Comparison of ENCODE assay signal across 12 mouse cellular contexts in genomic region chr12:16504244-16504643, GRCm38 (mm10).
A peak's percentile ranks its signal among the peaks of the same experiment; 100 is the strongest.
DNase-seq lines count a peak whose midpoint lies in the region; ATAC-seq and TF ChIP-seq lines count a peak whose summit lies in the region.
"Had no signal": no experiment of that assay in that cellular context is flagged by ENCODE, and none has a peak within 500 bp of the region (broad histone marks: within the 10 kb centered on the region; RNA-seq: fewer than 3 reads in every experiment).

No protein-coding gene starts in this region.

- WGBS in forebrain, embryonic 11.5 days: 81% methylated on average over 3 of the region's 3 CpGs
- 83% methylated on average over 3 of the region's 3 CpGs for WGBS in limb, embryonic 10.5 days

- TF ChIP-seq CTCF in layer of hippocampus, adult 2 months (conservative IDR thresholded peaks at IDR 0.05): peak; percentile 55
- peak; percentile 65 for TF ChIP-seq CTCF in ES-Bruce4 (IDR thresholded peaks at IDR 0.05; ENCODE audit: low read depth, low read length)
- TF ChIP-seq CTCF in cortical plate, adult 2 months (IDR thresholded peaks at IDR 0.05; ENCODE audit: extremely low read depth, insufficient read depth, low read length): peak; percentile 5; the same call in 1 of the 2 replicates

- no peak overlapping the region for H3K4me3 ChIP-seq in layer of hippocampus, adult 2 months
- H3K4me3 ChIP-seq in ES-Bruce4 (ENCODE audit: low read depth, low read length): no peak overlapping the region
- no peak overlapping the region for H3K4me3 ChIP-seq in cortical plate, adult 2 months (ENCODE audit: insufficient read depth, low read length)
- H3K4me3 ChIP-seq in forebrain, embryonic 11.5 days (ENCODE audit: low read depth, low read length): no peak overlapping the region
- H3K4me3 ChIP-seq in limb, embryonic 10.5 days: no peak overlapping the region
- H3K4me3 ChIP-seq: liver, embryonic 13.5 days had no signal

- no peak overlapping the region for H3K9ac ChIP-seq in ES-Bruce4 (ENCODE audit: low read depth, poor library complexity, severe bottlenecking)
- no peak overlapping the region for H3K9ac ChIP-seq in forebrain, embryonic 11.5 days (ENCODE audit: low read length)
- H3K9ac ChIP-seq: liver, embryonic 13.5 days had no signal

- peaks cover 1% of the 10 kb centered on the region for H3K4me1 ChIP-seq in ES-Bruce4 (ENCODE audit: control insufficient read depth, insufficient read depth, low read length)
- no peaks in the 10 kb centered on the region for H3K4me1 ChIP-seq in cortical plate, adult 2 months (ENCODE audit: control insufficient read depth, insufficient read depth, low read length)
- no peaks in the 10 kb centered on the region for H3K4me1 ChIP-seq in forebrain, embryonic 11.5 days (replicated peaks; ENCODE audit: control insufficient read depth, insufficient read depth, low read length)
- H3K4me1 ChIP-seq in limb, embryonic 10.5 days: peaks cover 3% of the 10 kb centered on the region
- H3K4me1 ChIP-seq: liver, embryonic 13.5 days had no signal

- H3K36me3 ChIP-seq in ES-Bruce4 (ENCODE audit: control insufficient read depth, insufficient read depth, low read length, poor library complexity, severe bottlenecking): no peaks in the 10 kb centered on the region
- no peaks in the 10 kb centered on the region for H3K36me3 ChIP-seq in forebrain, embryonic 11.5 days (ENCODE audit: control insufficient read depth, insufficient read depth, low read length)
- no peaks in the 10 kb centered on the region for H3K36me3 ChIP-seq in limb, embryonic 10.5 days
- H3K36me3 ChIP-seq: liver, embryonic 13.5 days had no signal

- no peaks in the 10 kb centered on the region for H3K9me3 ChIP-seq in ES-Bruce4 (replicated peaks; ENCODE audit: control insufficient read depth, insufficient read depth, low read length, poor library complexity, severe bottlenecking)
- H3K9me3 ChIP-seq in forebrain, embryonic 11.5 days (ENCODE audit: control insufficient read depth, low read length): no peaks in the 10 kb centered on the region; the same call in 1 of the 2 replicates
- H3K9me3 ChIP-seq in limb, embryonic 10.5 days (replicated peaks): no peaks in the 10 kb centered on the region
- H3K9me3 ChIP-seq: liver, embryonic 13.5 days had no signal

- TF ChIP-seq EP300 in ES-Bruce4 (IDR thresholded peaks at IDR 0.05; ENCODE audit: insufficient read depth, low read depth, low read length): no peak

- no peaks in the 10 kb centered on the region for H3K27me3 ChIP-seq in ES-Bruce4 (ENCODE audit: control insufficient read depth, insufficient read depth, low read length, poor library complexity, severe bottlenecking)
- H3K27me3 ChIP-seq in forebrain, embryonic 11.5 days (ENCODE audit: control insufficient read depth, insufficient read depth, low read length): no peaks in the 10 kb centered on the region
- H3K27me3 ChIP-seq in limb, embryonic 10.5 days (ENCODE audit: low read depth, poor library complexity, severe bottlenecking): no peaks in the 10 kb centered on the region
- H3K27me3 ChIP-seq: liver, embryonic 13.5 days had no signal

- no peak overlapping the region for H3K4me2 ChIP-seq in forebrain, embryonic 11.5 days (ENCODE audit: low read depth, low read length, severe bottlenecking)
- H3K4me2 ChIP-seq: liver, embryonic 13.5 days had no signal

- TF ChIP-seq POLR2A in ES-Bruce4 (IDR thresholded peaks at IDR 0.05; ENCODE audit: insufficient read depth, low read length): no peak
- no peak for TF ChIP-seq POLR2A in cortical plate, adult 2 months (IDR thresholded peaks at IDR 0.05; ENCODE audit: extremely low read depth, insufficient read depth, low read length)

- ATAC-seq in forebrain, embryonic 11.5 days (replicated peaks; ENCODE audit: low FRiP score): no peak

- H3K27ac ChIP-seq in layer of hippocampus, adult 2 months: no peak overlapping the region
- no peak overlapping the region for H3K27ac ChIP-seq in ES-Bruce4 (ENCODE audit: insufficient read depth, low read length)
- H3K27ac ChIP-seq in cortical plate, adult 2 months (ENCODE audit: insufficient read depth, low read length): no peak overlapping the region
- H3K27ac ChIP-seq in forebrain, embryonic 11.5 days (ENCODE audit: low read depth, low read length): no peak overlapping the region
- H3K27ac ChIP-seq in limb, embryonic 10.5 days: no peak overlapping the region
- H3K27ac ChIP-seq: liver, embryonic 13.5 days had no signal

- DNase-seq in layer of hippocampus, adult 2 months (ENCODE audit: low spot score in 2 of 2): no peak
- DNase-seq in layer of hippocampus, adult 11-12 months (ENCODE audit: low spot score): no peak
- peak; percentile 45 to 48 for DNase-seq in B cell, adult 2 months
- no peak for DNase-seq in forebrain, embryonic 11.5 days (ENCODE audit: low spot score)
- no peak for DNase-seq in limb, embryonic 10.5 days (ENCODE audit: low spot score)
- DNase-seq: adrenal gland, adult 8-10 months; heart, adult 18-20 months; kidney, postnatal 4 days; liver, embryonic 13.5 days; thymus, postnatal 14 days had no signal

Comparison
In these comparisons a context has a peak if more than half of its experiments do, and no peak if none do; other contexts are left out.
1. DNase-seq: peak in B cell, adult 2 months (2 of 2); none in layer of hippocampus, adult 2 months (0 of 2), layer of hippocampus, adult 11-12 months (single experiment), forebrain, embryonic 11.5 days (single experiment) and limb, embryonic 10.5 days (single experiment).
2. CTCF ChIP-seq: peak in every context shown above with its lines; median percentile 65 in ES-Bruce4; 55 in layer of hippocampus, adult 2 months; 5 in cortical plate, adult 2 months.